Mouse (Mus musculus) midbrain, embryonic 10.5 days (tissue): ENCODE data around the gene Fbxl16. TPM values are rescaled to one million over a fixed set of nuclear protein-coding genes. Genes with fewer than 3 reads are reported as not detected.

Experiments
- DNase-seq: peaks from one replicate; pipeline ENCODE4 v3.0.0-alpha.2; 2017; ENCODE audit warnings: low spot score
- H3K27ac ChIP-seq: fragments of 300-500 bp; sonication (generic); replicated peaks from 2 replicates; pipeline ENCODE4 v1.5.1; 2016; ENCODE audit warnings: mild to moderate bottlenecking
- H3K27me3 ChIP-seq: fragments of 300-500 bp; sonication (generic); 2 replicates; pipeline ENCODE4 v1.6.1; 2016; ENCODE audit warnings: low read depth, mild to moderate bottlenecking; ENCODE audit not compliant: poor library complexity, severe bottlenecking
- H3K36me3 ChIP-seq: fragments of 300-500 bp; sonication (generic); 2 replicates; pipeline ENCODE4 v1.6.1; 2016; ENCODE audit warnings: mild to moderate bottlenecking, moderate library complexity
- H3K4me1 ChIP-seq: fragments of 300-500 bp; sonication (generic); 2 replicates; pipeline ENCODE4 v1.6.1; 2016
- H3K4me3 ChIP-seq: fragments of 300-500 bp; sonication (generic); 2 replicates; pipeline ENCODE4 v1.5.1; 2016; ENCODE audit warnings: mild to moderate bottlenecking, moderate library complexity
- H3K9me3 ChIP-seq: fragments of 300-500 bp; sonication (generic); replicated peaks from 2 replicates; pipeline ENCODE4 v1.6.1; 2016; ENCODE audit warnings: mild to moderate bottlenecking
- WGBS: fragments of 180-500 bp; shearing (Covaris S2); methylation state at CpG from one replicate; pipeline ENCODE4 v1.1.7; 2016; 5-methylcytosine and 5-hydroxymethylcytosine counted together
- polyA plus RNA-seq: library from polyadenylated mRNA; unstranded; fragments of >200 nt; fragmentation: Nextera tagmentation; extraction: Ambion mirVana; gene quantifications from 2 replicates; pipeline ENCODE4 v1.2.1, GENCODE M21; 2016

The Fbxl16 gene
- polyA plus RNA-seq, 1 experiment from 2014 or later: 9.3 TPM

- peaks cover 38% of the 10 kb centered on the region for H3K4me1 ChIP-seq
- H3K27me3 ChIP-seq: no peaks in the 10 kb centered on the region
- peak within 1 kb of the TSS; percentile 96 for H3K27ac ChIP-seq
- H3K4me3 ChIP-seq: peak within 1 kb of the TSS; percentile 77
- peak; percentile 98 for DNase-seq
- peaks cover 73% of the 10 kb centered on the region for H3K36me3 ChIP-seq
- WGBS: under 1% methylated on average over 23 of the region's 23 CpGs
- no peaks in the 10 kb centered on the region for H3K9me3 ChIP-seq
Observed at GRCm38 (mm10) chr17:25785281-25785745, 23.6 kb upstream of the Fbxl16 start, which contains the start of gene Haghl. Haghl (minus strand) TSS chr17:25785673.

- peak within 1 kb of the TSS; percentile 77 for H3K4me3 ChIP-seq
- peaks cover 44% of the 10 kb centered on the region for H3K4me1 ChIP-seq
- no peaks in the 10 kb centered on the region for H3K9me3 ChIP-seq
- WGBS: 85% methylated on average over 3 of the region's 3 CpGs
- DNase-seq: no peak
- H3K27ac ChIP-seq: peak within 1 kb of the TSS; percentile 96
- H3K36me3 ChIP-seq: peaks cover 68% of the 10 kb centered on the region
- H3K27me3 ChIP-seq: no peaks in the 10 kb centered on the region
Observed at GRCm38 (mm10) chr17:25786280-25786679, 22.6 kb upstream of the Fbxl16 start, which contains the start of gene Ccdc78. Ccdc78 (plus strand) TSS chr17:25786580.

DNA sequence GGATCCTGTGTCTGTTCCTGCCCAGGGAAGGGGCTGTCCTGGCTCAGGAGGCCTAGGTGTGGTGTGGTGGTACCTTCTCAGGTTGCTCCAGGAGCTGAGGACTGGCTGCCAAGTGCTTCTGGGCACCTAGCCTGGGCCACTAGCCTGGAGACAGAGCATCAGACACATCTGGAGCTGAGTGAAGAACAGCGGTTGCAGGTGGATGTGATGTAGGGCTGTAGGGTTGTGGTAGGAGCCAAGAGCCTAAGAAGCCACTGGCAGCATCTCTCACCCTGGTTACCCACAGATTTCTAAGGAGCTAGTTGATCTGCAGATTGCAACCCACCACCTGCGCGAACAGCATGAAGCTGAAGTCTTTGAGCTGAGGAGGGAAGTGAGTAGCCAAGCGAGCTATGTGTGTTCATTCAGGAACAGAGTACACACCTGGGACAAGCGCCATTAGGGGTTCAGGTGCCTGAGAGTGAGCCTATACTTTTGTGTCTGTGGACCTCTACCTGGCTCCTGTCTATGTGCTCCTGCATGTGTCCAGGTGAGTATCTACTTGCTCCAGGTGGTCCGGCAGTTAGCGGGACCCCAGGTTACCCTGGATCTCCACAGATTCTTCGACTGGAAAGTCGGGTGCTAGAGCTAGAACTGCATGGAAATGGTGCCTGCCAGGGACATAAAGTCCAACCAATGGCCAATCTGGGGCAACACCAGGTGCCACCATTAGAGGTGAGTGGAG lies 21.9 kb upstream of the Fbxl16 start:
- no peak overlapping the region for H3K27ac ChIP-seq
- H3K27me3 ChIP-seq: no peaks in the 10 kb centered on the region
- H3K9me3 ChIP-seq: no peaks in the 10 kb centered on the region
- no peak for DNase-seq
- WGBS: 93% methylated on average over 9 of the region's 9 CpGs
- H3K4me3 ChIP-seq: no peak overlapping the region
- H3K4me1 ChIP-seq: peaks cover 49% of the 10 kb centered on the region
- H3K36me3 ChIP-seq: peaks cover 61% of the 10 kb centered on the region

- H3K4me1 ChIP-seq: peaks cover 61% of the 10 kb centered on the region
- no peaks in the 10 kb centered on the region for H3K27me3 ChIP-seq
- peaks cover 60% of the 10 kb centered on the region for H3K36me3 ChIP-seq
- peak overlapping the region; percentile 96 for H3K27ac ChIP-seq
- no peaks in the 10 kb centered on the region for H3K9me3 ChIP-seq
- WGBS: 36% methylated on average over 19 of the region's 19 CpGs
- peak; percentile 43 for DNase-seq
- peak overlapping the region; percentile 85 for H3K4me3 ChIP-seq
Observed at GRCm38 (mm10) chr17:25791320-25791842, 17.5 kb upstream of the Fbxl16 start.

- H3K4me3 ChIP-seq: peak overlapping the region; percentile 85
- H3K9me3 ChIP-seq: no peaks in the 10 kb centered on the region
- peak; percentile 86 for DNase-seq
- H3K36me3 ChIP-seq: peaks cover 57% of the 10 kb centered on the region
- under 1% methylated on average over 45 of the region's 45 CpGs for WGBS
- H3K27ac ChIP-seq: peak overlapping the region; percentile 96
- H3K4me1 ChIP-seq: peaks cover 63% of the 10 kb centered on the region
- no peaks in the 10 kb centered on the region for H3K27me3 ChIP-seq
Observed at GRCm38 (mm10) chr17:25791843-25792527, 16.9 kb upstream of the Fbxl16 start.

DNA sequence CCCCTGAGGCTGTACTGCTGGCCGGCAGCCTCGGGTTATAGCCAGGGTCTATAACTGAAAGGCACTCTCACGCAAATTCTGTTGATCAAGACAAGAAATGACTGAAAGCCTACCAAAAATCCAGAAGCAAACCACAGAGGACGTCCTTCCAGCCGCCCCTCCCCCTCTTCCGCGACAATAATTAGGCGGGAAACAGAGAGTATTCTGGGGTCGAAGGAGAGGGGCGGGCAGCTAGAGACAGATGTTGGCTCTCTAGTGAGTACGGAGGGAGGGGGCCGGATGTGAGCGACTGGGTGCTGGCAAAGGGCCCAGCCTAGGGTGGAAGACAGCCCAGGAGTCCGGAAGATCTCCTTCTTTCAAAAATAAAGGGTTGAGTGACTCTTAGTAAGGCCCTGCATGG lies 16.3 kb upstream of the Fbxl16 start, which contains the start of gene Fam173a:
TSS of gene Fam173a (minus strand) at position 287 of the 400 bp plus-strand sequence.
- Histone ChIP-seq H3K36me3 (peaks cover 50% of the 10 kb centered on the region), H3K4me1 (peaks cover 69% of the 10 kb centered on the region), H3K27ac (peak within 1 kb of the TSS; percentile 96), H3K4me3 (peak within 1 kb of the TSS; percentile 85), H3K9me3 (no peaks in the 10 kb centered on the region), H3K27me3 (no peaks in the 10 kb centered on the region)
- WGBS: 1% methylated on average over 14 of the region's 14 CpGs
- DNase-seq: peak; percentile 70

GRCm38 (mm10) chr17:25794197-25794596 lies 14.7 kb upstream of the Fbxl16 start:
- H3K4me3 ChIP-seq: peak overlapping the region; percentile 85
- 42% methylated on average over 13 of the region's 13 CpGs for WGBS
- H3K27me3 ChIP-seq: no peaks in the 10 kb centered on the region
- DNase-seq: peak; percentile 68
- peaks cover 36% of the 10 kb centered on the region for H3K36me3 ChIP-seq
- no peaks in the 10 kb centered on the region for H3K9me3 ChIP-seq
- H3K4me1 ChIP-seq: peaks cover 77% of the 10 kb centered on the region
- peak overlapping the region; percentile 96 for H3K27ac ChIP-seq

- Histone ChIP-seq H3K4me3 (peak overlapping the region; percentile 85), H3K27me3 (no peaks in the 10 kb centered on the region), H3K36me3 (peaks cover 28% of the 10 kb centered on the region), H3K9me3 (no peaks in the 10 kb centered on the region), H3K27ac (peak overlapping the region; percentile 96), H3K4me1 (peaks cover 77% of the 10 kb centered on the region)
- WGBS: 54% methylated on average over 17 of the region's 17 CpGs
- no peak for DNase-seq
Observed at GRCm38 (mm10) chr17:25794998-25795397, 13.9 kb upstream of the Fbxl16 start.

- H3K4me1 ChIP-seq: peaks cover 74% of the 10 kb centered on the region
- peak within 1 kb of the TSS; percentile 96 for H3K27ac ChIP-seq
- H3K36me3 ChIP-seq: peaks cover 24% of the 10 kb centered on the region
- under 1% methylated on average over 6 of the region's 6 CpGs for WGBS
- H3K9me3 ChIP-seq: no peaks in the 10 kb centered on the region
- peak; percentile 95 for DNase-seq
- peak within 1 kb of the TSS; percentile 85 for H3K4me3 ChIP-seq
- H3K27me3 ChIP-seq: no peaks in the 10 kb centered on the region
Observed at GRCm38 (mm10) chr17:25795609-25796092, 13.2 kb upstream of the Fbxl16 start, which contains the start of gene AC134908.4. AC134908.4 (minus strand) TSS chr17:25795659.

DNA sequence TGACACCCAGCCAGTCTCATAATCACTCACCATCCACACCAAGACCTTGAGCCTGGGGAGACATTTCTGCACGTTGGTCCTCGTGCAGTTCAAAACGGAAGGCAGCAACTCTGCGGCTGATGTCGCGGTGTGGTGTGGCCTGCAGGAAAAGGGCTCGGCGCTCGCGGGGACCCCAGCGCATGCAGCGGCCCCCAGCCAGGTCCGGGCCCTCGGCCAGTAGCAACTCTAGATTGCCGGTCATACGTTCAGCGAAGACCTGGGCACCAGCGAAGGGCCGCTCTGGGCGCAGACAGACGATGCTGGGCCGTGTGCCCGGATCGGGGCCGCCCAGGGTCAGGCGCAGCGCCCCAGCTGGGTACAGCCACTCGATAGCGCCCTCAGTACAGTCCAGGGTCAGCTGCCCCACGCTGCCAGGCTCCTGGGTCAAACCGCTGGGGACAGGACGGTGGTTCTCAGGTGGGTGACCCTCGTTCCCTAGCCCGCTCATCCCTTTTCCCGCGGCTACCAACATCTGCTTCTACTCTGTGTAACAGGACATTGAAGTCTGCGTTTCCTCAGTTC lies 12.6 kb upstream of the Fbxl16 start:
- no peak for DNase-seq

DNA sequence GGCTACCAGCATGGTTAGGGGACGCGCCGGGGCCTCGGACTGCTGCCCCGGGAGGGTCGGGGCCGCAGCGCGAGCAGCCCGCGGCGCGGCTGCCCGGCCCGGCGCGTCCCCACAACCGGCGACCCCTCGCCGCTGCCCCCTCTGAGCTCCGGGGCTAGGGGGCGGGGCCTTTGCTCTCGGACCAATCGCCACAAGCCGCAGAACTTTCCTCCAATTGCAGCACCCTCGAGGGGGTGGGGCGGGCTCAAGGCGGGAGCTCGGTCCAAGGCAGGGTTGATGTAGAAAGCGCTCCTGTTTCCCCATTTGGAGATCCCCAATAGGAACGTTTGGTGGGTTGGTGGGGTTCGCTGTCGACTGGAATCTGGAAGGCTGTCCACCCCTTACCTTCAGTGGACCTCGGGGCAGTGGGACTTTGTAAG lies 11.9 kb upstream of the Fbxl16 start, which contains the start of gene Metrn:
TSS of gene Metrn (minus strand) at position 186 of the 419 bp plus-strand sequence.
- Histone ChIP-seq H3K27ac (peak within 1 kb of the TSS; percentile 96), H3K4me1 (peaks cover 61% of the 10 kb centered on the region), H3K27me3 (peaks cover 7% of the 10 kb centered on the region; the same call in 1 of the 2 replicates), H3K4me3 (peak within 1 kb of the TSS; percentile 85), H3K36me3 (peaks cover 24% of the 10 kb centered on the region), H3K9me3 (no peaks in the 10 kb centered on the region)
- peak; percentile 96 for DNase-seq
- WGBS: 0% methylated on average over 35 of the region's 35 CpGs

More for the DNA sequence above, 12.6 kb upstream of the Fbxl16 start:
- Histone ChIP-seq H3K4me3 (peak overlapping the region; percentile 85), H3K27ac (peak overlapping the region; percentile 96), H3K36me3 (peaks cover 24% of the 10 kb centered on the region), H3K4me1 (peaks cover 67% of the 10 kb centered on the region), H3K27me3 (0 out of 2 replicates have a peak, but pooled peaks cover under 1% of the 10 kb centered on the region), H3K9me3 (no peaks in the 10 kb centered on the region)
- under 1% methylated on average over 37 of the region's 37 CpGs for WGBS

- Histone ChIP-seq H3K27me3 (peaks cover 13% of the 10 kb centered on the region; the same call in 1 of the 2 replicates), H3K36me3 (no peaks in the 10 kb centered on the region), H3K4me3 (no peak overlapping the region), H3K27ac (no peak overlapping the region), H3K9me3 (no peaks in the 10 kb centered on the region), H3K4me1 (peaks cover 44% of the 10 kb centered on the region)
- 11% methylated on average over 6 of the region's 6 CpGs for WGBS
- DNase-seq: peak; percentile 75
Observed at GRCm38 (mm10) chr17:25801029-25801428, 7.9 kb upstream of the Fbxl16 start.
